Mouse (Mus musculus) hindbrain, embryonic 12.5 days (tissue): ENCODE results near the gene Sorl1. TPM values are rescaled to one million over a fixed set of nuclear protein-coding genes. Genes with fewer than 3 reads are reported as not detected.

Experiments
- ATAC-seq: fragments of 200-750 bp; cut with Nextera tagmentation; 2 replicates; pipeline ENCODE4 v1.8.0; 2017; ENCODE audit warnings: moderate TSS enrichment; ENCODE audit not compliant: low FRiP score
- H3K27ac ChIP-seq: fragments of 300-500 bp; sonication (generic); 2 replicates; pipeline ENCODE4 v1.5.1; 2016; ENCODE audit warnings: mild to moderate bottlenecking
- H3K27me3 ChIP-seq: fragments of 300-500 bp; sonication (generic); 2 replicates; pipeline ENCODE4 v1.6.1; 2016; ENCODE audit warnings: mild to moderate bottlenecking
- H3K36me3 ChIP-seq: fragments of 300-500 bp; sonication (generic); 2 replicates; pipeline ENCODE4 v1.6.1; 2016; ENCODE audit warnings: mild to moderate bottlenecking
- H3K4me1 ChIP-seq: fragments of 300-500 bp; sonication (generic); 2 replicates; pipeline ENCODE4 v1.6.1; 2016
- H3K4me2 ChIP-seq: fragments of 300-500 bp; sonication (generic); replicated peaks from 2 replicates; pipeline ENCODE4 v1.6.1; 2016; ENCODE audit warnings: mild to moderate bottlenecking
- H3K4me3 ChIP-seq: fragments of 300-500 bp; sonication (generic); 2 replicates; pipeline ENCODE4 v1.5.1; 2016; ENCODE audit warnings: mild to moderate bottlenecking
- H3K9ac ChIP-seq: fragments of 300-500 bp; sonication (generic); 2 replicates; pipeline ENCODE4 v1.6.1; 2016; ENCODE audit warnings: mild to moderate bottlenecking, moderate library complexity
- H3K9me3 ChIP-seq: fragments of 300-500 bp; sonication (generic); replicated peaks from 2 replicates; pipeline ENCODE4 v1.6.1; 2016; ENCODE audit warnings: mild to moderate bottlenecking
- WGBS: fragments of 180-500 bp; shearing (Covaris S2); methylation state at CpG from one replicate; pipeline ENCODE4 v1.1.7; 2016; 5-methylcytosine and 5-hydroxymethylcytosine counted together
- polyA plus RNA-seq: library from polyadenylated mRNA; unstranded; fragments of >200 nt; fragmentation: Nextera tagmentation; extraction: Ambion mirVana; gene quantifications from 2 replicates; pipeline ENCODE4 v1.2.1, GENCODE M21; 2016

The Sorl1 gene
- 14.5 and 15.7 TPM in 2 replicates for polyA plus RNA-seq

DNA sequence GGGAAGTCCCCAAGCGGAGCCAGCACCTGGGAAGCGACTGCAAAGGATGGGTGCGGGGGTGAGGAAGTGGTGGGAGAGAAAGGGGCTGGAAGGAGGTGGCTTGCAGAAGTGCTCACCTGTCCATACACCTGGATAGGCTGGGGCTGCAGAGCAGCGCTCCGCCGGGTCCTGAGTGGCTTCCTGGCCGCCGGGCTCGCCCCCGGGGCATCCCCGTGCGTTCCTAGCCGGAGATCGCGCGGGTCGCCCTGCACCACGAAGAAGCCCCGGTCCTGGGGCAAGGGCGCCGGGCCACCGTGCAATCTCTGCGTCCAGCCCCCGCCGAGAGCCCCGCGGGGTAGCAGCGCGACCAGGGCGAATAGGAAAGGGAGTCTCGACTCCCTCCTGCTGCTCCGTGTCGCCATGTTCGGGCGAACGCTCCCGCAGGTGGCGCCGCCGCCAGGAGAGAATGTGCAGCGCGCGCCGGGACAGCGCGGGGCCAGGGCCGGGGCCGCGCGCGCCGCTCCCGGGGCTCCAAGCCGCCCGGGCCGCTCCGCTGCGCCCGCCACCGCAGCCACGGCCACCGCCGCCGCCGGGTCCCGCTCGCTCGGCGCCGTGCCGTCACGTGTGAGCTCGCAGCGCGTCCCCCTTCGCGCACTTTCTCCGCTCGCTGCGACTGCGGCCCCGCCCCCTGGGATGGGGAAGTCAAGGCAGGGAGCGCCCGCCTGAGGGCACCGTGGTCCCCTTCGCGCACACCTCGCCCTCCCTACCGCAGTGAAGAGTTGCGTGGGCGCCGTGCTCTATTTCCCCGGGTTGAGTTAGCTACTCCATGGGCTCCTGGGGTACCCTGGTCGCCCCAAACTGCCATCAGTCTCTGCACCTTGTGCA, at the start of gene Sorl1:
Gene Sorl1, minus strand, starts transcription at position 585 of the 864 bp plus-strand sequence.
- no peaks in the 10 kb centered on the region for H3K36me3 ChIP-seq
- no peaks in the 10 kb centered on the region for H3K9me3 ChIP-seq
- WGBS = under 1% methylated on average over 81 of the region's 94 CpGs
- ATAC-seq = peak; percentile 91
- H3K9ac ChIP-seq = peak within 1 kb of the TSS; percentile 85
- H3K4me1 ChIP-seq = peaks cover 18% of the 10 kb centered on the region
- H3K27ac ChIP-seq = peak within 1 kb of the TSS; percentile 82
- peak within 1 kb of the TSS; percentile 97 for H3K4me2 ChIP-seq
- H3K27me3 ChIP-seq = peaks cover 22% of the 10 kb centered on the region
- H3K4me3 ChIP-seq = peak within 1 kb of the TSS; percentile 83

DNA sequence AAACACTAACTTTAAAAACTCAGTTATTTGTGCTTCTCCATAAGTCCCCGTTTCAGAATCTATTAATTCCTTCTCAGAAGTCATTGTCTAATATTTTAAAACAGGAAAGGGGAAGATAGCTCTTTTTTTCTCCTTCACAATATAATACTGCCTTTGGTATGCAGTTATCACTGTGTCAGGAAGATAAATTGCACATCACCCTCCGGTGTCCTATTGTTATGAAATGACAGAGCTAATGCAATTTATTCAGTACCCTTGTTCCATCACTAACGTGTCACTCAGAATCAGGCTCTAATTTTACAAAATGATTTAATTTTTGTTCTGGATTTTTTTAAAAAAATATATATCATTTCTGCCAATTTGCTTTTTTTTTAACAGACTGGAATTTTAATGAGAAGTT, 49.7 kb upstream of the Sorl1 start:
- WGBS = 50% methylated on average over 3 of the region's 3 CpGs
- no peak for ATAC-seq
- no peak overlapping the region for H3K9ac ChIP-seq

DNA sequence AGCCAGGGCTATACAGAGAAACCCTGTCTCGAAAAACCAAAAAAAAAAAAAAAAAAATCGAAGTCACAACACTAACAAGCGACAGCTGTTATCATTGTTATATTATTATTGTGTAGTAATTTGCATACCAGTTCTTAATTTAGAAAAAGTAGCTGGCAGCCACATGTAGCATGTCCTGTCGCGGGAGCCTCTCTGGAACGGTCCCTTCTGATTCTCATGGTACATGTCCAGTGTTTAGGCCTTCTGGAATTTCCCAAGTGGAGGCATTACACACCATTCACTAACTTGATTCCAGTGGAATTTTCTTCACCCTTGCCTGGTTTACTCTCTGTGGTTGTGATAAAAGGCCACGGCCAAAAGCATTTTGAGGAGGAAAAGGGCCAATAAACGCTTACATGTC, 45.4 kb upstream of the Sorl1 start:
- peaks cover 3% of the 10 kb centered on the region; the same call in 1 of the 2 replicates for H3K4me1 ChIP-seq
- 86% methylated on average over 8 of the region's 8 CpGs for WGBS
- no peak overlapping the region for H3K9ac ChIP-seq
- no peaks in the 10 kb centered on the region for H3K36me3 ChIP-seq
- H3K27me3 ChIP-seq = no peaks in the 10 kb centered on the region
- no peak for ATAC-seq
- H3K4me3 ChIP-seq = no peak overlapping the region
- no peak overlapping the region for H3K4me2 ChIP-seq
- H3K27ac ChIP-seq = no peak overlapping the region
- no peaks in the 10 kb centered on the region for H3K9me3 ChIP-seq

More for the DNA sequence above, 49.7 kb upstream of the Sorl1 start:
- no peak overlapping the region for H3K4me2 ChIP-seq
- 0 out of 2 replicates have a peak overlapping the region, but pooled peaks have one; percentile 0 for H3K27ac ChIP-seq
- H3K4me1 ChIP-seq = peaks cover 7% of the 10 kb centered on the region; the same call in 1 of the 2 replicates
- H3K4me3 ChIP-seq = no peak overlapping the region
- H3K36me3 ChIP-seq = no peaks in the 10 kb centered on the region
- no peaks in the 10 kb centered on the region for H3K9me3 ChIP-seq
- no peaks in the 10 kb centered on the region for H3K27me3 ChIP-seq

DNA sequence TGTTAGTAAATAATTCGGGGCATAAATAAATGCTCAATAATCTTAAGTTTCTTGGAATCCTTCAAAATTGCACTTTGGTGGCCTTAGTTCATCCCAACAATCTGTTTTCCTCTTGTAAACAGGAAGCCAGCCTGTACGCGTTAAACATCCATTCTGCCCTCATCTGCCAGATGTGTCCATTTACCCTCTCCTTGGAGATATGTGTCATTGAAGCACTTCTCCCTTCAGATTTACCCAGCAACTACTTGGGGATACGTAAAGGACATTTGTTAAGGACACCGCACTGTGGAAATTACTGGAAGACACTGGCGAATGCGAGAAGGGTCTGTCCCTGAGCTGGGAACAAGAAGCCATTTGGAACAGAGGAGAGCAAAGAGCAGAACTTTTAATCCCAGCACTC, 44.9 kb upstream of the Sorl1 start:
- Histone ChIP-seq H3K4me3 (no peak overlapping the region), H3K9me3 (no peaks in the 10 kb centered on the region), H3K27ac (no peak overlapping the region), H3K27me3 (no peaks in the 10 kb centered on the region), H3K4me2 (no peak overlapping the region), H3K36me3 (no peaks in the 10 kb centered on the region), H3K4me1 (no peaks in the 10 kb centered on the region), H3K9ac (no peak overlapping the region)
- WGBS = 96% methylated on average over 7 of the region's 7 CpGs
- ATAC-seq = no peak

DNA sequence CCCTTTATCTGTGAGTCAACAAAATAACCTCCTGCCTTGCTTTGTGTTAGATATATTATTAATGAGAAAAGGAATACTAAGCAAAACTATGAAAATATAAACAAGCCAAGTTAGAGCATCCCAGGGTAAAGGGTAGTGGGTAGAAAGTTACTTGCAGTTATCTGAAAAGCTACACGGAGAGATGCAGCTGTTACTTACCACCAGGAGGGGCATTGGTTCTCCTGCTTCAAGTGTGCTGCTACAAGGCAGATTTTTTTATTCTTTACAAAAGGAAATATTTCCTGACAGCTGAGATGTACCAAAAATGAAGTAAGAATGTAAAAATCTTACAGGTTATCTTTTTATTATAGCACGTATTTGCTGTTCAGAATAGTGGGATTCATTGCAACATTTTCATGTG, 40.8 kb upstream of the Sorl1 start:
- Histone ChIP-seq H3K9me3 (no peaks in the 10 kb centered on the region), H3K27ac (no peak overlapping the region), H3K36me3 (no peaks in the 10 kb centered on the region), H3K4me3 (no peak overlapping the region), H3K27me3 (no peaks in the 10 kb centered on the region), H3K4me1 (no peaks in the 10 kb centered on the region), H3K4me2 (no peak overlapping the region), H3K9ac (no peak overlapping the region)
- no peak for ATAC-seq
- WGBS = 79% methylated on average over 2 of the region's 2 CpGs

GRCm38 (mm10) chr9:42163011-42163410, 38.9 kb upstream of the Sorl1 start:
- Histone ChIP-seq H3K4me1 (no peaks in the 10 kb centered on the region), H3K9ac (no peak overlapping the region), H3K27me3 (no peaks in the 10 kb centered on the region), H3K36me3 (no peaks in the 10 kb centered on the region), H3K4me2 (no peak overlapping the region), H3K4me3 (no peak overlapping the region), H3K9me3 (no peaks in the 10 kb centered on the region), H3K27ac (no peak overlapping the region)
- WGBS = 93% methylated on average over 4 of the region's 4 CpGs
- no peak for ATAC-seq

DNA sequence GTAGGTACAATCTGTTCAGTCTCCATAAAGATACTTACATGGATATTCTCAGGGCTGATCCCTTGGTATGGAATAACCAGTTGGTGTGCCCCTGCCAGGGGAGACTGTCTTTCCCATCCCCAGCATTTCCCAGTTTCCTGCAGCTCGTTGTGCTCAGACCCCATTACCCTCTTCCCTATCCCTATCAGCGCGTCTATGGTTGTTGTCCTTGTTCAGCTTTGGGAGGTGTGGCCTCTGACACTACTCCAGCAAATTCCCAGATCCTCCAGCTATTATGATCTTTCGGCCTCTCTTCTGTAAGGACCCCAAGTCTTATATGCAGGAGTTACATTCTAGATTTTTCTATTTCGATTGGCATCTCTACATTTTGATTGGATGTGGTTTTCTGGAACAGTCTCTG, 35.3 kb upstream of the Sorl1 start:
- no peak overlapping the region for H3K4me3 ChIP-seq
- no peaks in the 10 kb centered on the region for H3K36me3 ChIP-seq
- H3K4me1 ChIP-seq = no peaks in the 10 kb centered on the region
- no peak overlapping the region for H3K4me2 ChIP-seq
- H3K27me3 ChIP-seq = no peaks in the 10 kb centered on the region
- H3K9ac ChIP-seq = no peak overlapping the region
- H3K9me3 ChIP-seq = no peaks in the 10 kb centered on the region
- no peak for ATAC-seq
- no peak overlapping the region for H3K27ac ChIP-seq
- WGBS = 77% methylated on average over 5 of the region's 5 CpGs

DNA sequence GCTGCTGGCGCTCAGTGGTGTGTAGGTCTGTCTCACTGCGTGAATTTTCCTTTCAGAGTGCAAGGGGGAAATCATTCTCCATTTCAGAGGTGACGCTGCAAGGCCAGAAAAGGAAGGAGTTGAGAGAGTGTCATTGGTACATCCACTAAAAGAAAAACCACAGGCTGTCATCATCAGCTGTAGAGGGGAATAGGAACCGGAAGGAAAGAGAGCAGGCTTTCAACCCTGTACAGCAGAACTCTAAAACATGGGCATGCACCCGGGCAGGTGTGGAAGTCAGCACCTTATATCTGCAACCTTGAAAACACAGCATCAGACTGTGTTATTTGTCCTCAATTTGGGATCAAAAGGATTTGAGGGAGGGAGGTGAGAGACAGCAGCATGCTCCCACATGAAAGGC, 34.6 kb upstream of the Sorl1 start:
- 80% methylated on average over 5 of the region's 5 CpGs for WGBS
- Histone ChIP-seq H3K4me1 (no peaks in the 10 kb centered on the region), H3K4me2 (no peak overlapping the region), H3K36me3 (no peaks in the 10 kb centered on the region), H3K27me3 (no peaks in the 10 kb centered on the region), H3K9me3 (no peaks in the 10 kb centered on the region), H3K27ac (no peak overlapping the region), H3K4me3 (no peak overlapping the region), H3K9ac (no peak overlapping the region)
- ATAC-seq = no peak

- Histone ChIP-seq H3K9ac (no peak overlapping the region), H3K36me3 (no peaks in the 10 kb centered on the region), H3K9me3 (no peaks in the 10 kb centered on the region), H3K27ac (no peak overlapping the region), H3K27me3 (no peaks in the 10 kb centered on the region), H3K4me1 (no peaks in the 10 kb centered on the region), H3K4me2 (no peak overlapping the region), H3K4me3 (no peak overlapping the region)
- no peak for ATAC-seq
- WGBS = 91% methylated on average over 5 of the region's 5 CpGs
Measured at GRCm38 (mm10) chr9:42157981-42158380, 33.9 kb upstream of the Sorl1 start.

GRCm38 (mm10) chr9:42156566-42156965, 32.5 kb upstream of the Sorl1 start:
- no peak for ATAC-seq
- Histone ChIP-seq H3K27me3 (no peaks in the 10 kb centered on the region), H3K9ac (no peak overlapping the region), H3K36me3 (no peaks in the 10 kb centered on the region), H3K9me3 (no peaks in the 10 kb centered on the region), H3K4me2 (no peak overlapping the region), H3K4me1 (no peaks in the 10 kb centered on the region), H3K4me3 (no peak overlapping the region), H3K27ac (no peak overlapping the region)
- 88% methylated on average over 3 of the region's 3 CpGs for WGBS

GRCm38 (mm10) chr9:42154682-42155081, 30.6 kb upstream of the Sorl1 start:
- H3K4me3 ChIP-seq = no peak overlapping the region
- no peaks in the 10 kb centered on the region for H3K27me3 ChIP-seq
- no peaks in the 10 kb centered on the region for H3K9me3 ChIP-seq
- H3K27ac ChIP-seq = no peak overlapping the region
- no peaks in the 10 kb centered on the region for H3K4me1 ChIP-seq
- WGBS = 91% methylated on average over 6 of the region's 6 CpGs
- H3K9ac ChIP-seq = no peak overlapping the region
- no peak overlapping the region for H3K4me2 ChIP-seq
- H3K36me3 ChIP-seq = no peaks in the 10 kb centered on the region
- ATAC-seq = no peak

DNA sequence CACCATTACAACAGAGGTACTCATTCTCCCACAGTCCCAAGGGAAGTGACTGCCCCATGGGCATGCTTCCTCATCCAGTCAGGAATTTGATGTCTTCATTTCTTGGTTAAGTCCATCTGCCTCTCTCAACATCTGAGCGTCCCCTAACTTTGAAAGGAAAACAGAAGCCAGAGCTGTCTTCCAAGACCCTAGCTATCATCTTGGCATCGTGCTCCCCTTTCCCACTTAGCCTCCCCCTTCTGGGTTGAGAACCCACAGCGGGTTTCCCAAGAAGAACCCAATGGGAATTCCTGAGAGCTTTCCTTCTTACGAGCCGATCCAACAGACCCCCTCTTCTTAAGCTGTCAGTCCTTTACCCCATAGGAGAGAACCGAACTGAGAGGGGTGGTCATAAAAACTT, 24.7 kb upstream of the Sorl1 start:
- no peak for ATAC-seq
- WGBS = 83% methylated on average over 6 of the region's 6 CpGs

DNA sequence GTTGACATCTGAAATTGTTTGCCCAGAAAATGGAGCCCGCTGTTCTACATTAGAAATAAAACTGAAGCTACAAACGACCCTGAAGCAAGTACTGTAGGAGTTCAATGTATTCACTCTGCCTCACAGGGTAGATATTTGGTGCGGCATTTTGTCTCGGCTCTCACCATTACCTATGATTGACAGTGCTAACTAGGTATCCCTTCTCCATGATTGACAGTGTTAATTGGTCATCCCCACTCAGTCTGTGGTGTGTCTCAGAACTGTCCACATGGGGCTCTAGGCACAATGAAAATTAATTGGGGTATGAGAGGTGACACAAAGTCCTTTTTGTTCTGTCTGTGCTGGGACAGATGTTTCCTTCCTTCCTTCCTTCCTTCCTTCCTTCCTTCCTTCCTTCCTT, 23.9 kb upstream of the Sorl1 start:
- no peak overlapping the region for H3K27ac ChIP-seq

More for the DNA sequence above, 24.7 kb upstream of the Sorl1 start:
- Histone ChIP-seq H3K4me2 (no peak overlapping the region), H3K4me1 (no peaks in the 10 kb centered on the region), H3K9ac (no peak overlapping the region), H3K36me3 (no peaks in the 10 kb centered on the region), H3K27ac (no peak overlapping the region), H3K9me3 (no peaks in the 10 kb centered on the region), H3K27me3 (no peaks in the 10 kb centered on the region), H3K4me3 (no peak overlapping the region)

More for the DNA sequence above, 23.9 kb upstream of the Sorl1 start:
- no peaks in the 10 kb centered on the region for H3K4me1 ChIP-seq
- 77% methylated on average over 4 of the region's 4 CpGs for whole genome bisulfite sequencing
- ATAC-seq = no peak
- no peaks in the 10 kb centered on the region for H3K36me3 ChIP-seq
- H3K4me2 ChIP-seq = no peak overlapping the region
- H3K9ac ChIP-seq = no peak overlapping the region
- H3K27me3 ChIP-seq = no peaks in the 10 kb centered on the region
- no peak overlapping the region for H3K4me3 ChIP-seq
- no peaks in the 10 kb centered on the region for H3K9me3 ChIP-seq
